Mouse (Mus musculus): Measurements from ENCODE around the gene Pigp. TPM values are rescaled to one million over a fixed set of nuclear protein-coding genes. Genes with fewer than 3 reads are reported as not detected.

Pigp gene
- total RNA-seq (2023), result 10 to 100 TPM; 11.1 to 12.1 TPM

GRCm38 (mm10) chr16:94371301-94371931 is at the start of gene Pigp:
Gene Pigp (minus strand): TSS chr16:94371842.

GRCm38 (mm10) chr16:94370173-94370914 is 1.3 kb downstream of the Pigp start, which contains the start of gene Ttc3:
Gene Ttc3 (plus strand): TSS chr16:94370618.

GRCm38 (mm10) chr16:94327781-94328711 is 43.6 kb downstream of the Pigp start, which contains the start of gene Ripply3:
Gene Ripply3 (plus strand): TSS chr16:94328420.

GRCm38 (mm10) chr16:94313229-94314030 is 58.2 kb downstream of the Pigp start, which contains the start of gene Hlcs:
Gene Hlcs (minus strand): TSS chr16:94313571.

Other genes with a start within 250 kb of the Pigp start
- 10 to 100 TPM; 47.1 to 50.7 TPM for gene Hlcs, start 58.3 kb downstream of the Pigp start, total RNA-seq (2023)
- gene Ripply3, start 43.4 kb downstream of the Pigp start, total RNA-seq (2023), result under 1 TPM; 0.73 to 0.79 TPM
- gene Ttc3, start 1.2 kb downstream of the Pigp start, total RNA-seq (2023), result 10 to 100 TPM; 16.4 to 33.4 TPM
- 10 to 100 TPM; 45.5 to 48.2 TPM for gene Vps26c, start 155.0 kb upstream of the Pigp start, total RNA-seq (2023)
- gene Dyrk1a, start 198.2 kb upstream of the Pigp start, total RNA-seq (2023), result 10 to 100 TPM; 83.3 to 89.8 TPM